In the genomic region with DNA sequence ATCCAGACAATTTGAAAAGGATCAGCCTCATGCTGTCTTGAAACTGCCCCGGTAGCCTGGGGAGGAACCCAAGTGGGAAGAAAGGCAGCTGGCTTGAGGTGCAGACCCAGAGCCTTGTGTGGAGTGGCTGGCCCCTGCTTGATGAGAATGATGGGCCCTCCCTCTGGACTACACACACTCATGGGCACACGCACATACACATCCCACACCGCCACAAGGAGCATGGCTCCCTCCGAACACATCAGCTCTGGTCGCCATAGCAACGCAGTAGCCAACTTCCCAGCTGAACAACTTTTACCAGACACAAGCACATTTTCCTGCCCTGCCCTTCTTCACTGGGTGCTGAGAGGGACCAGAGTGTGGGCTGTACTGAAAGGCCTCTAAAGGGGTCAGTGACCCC, we compare ENCODE assay signal across 9 mouse cellular contexts.
DNase-seq lines count a peak whose midpoint lies in the region; ATAC-seq and TF ChIP-seq lines count a peak whose summit lies in the region.
"Had no signal": no experiment of that assay in that cellular context is flagged by ENCODE, and none has a peak within 500 bp of the region (broad histone marks: within the 10 kb centered on the region; RNA-seq: fewer than 3 reads in every experiment).

No protein-coding gene starts in this region.

- H3K27ac ChIP-seq in ES-Bruce4 (ENCODE audit: insufficient read depth, low read length), result no peak overlapping the region
- peak overlapping the region; percentile 30; the same call in 1 of the 2 replicates for H3K27ac ChIP-seq in hindbrain, embryonic 15.5 days (replicated peaks)
- H3K27ac ChIP-seq in midbrain, embryonic 16.5 days (ENCODE audit: low read length), result 0 out of 2 replicates have a peak overlapping the region, but pooled peaks have one; percentile 40
- H3K27ac ChIP-seq: heart, embryonic 13.5 days; neural tube, embryonic 12.5 days had no signal

- no peaks in the 10 kb centered on the region for H3K36me3 ChIP-seq in ES-Bruce4 (ENCODE audit: control insufficient read depth, insufficient read depth, low read length, poor library complexity, severe bottlenecking)
- H3K36me3 ChIP-seq in hindbrain, embryonic 15.5 days, result no peaks in the 10 kb centered on the region
- no peaks in the 10 kb centered on the region for H3K36me3 ChIP-seq in midbrain, embryonic 16.5 days (ENCODE audit: control insufficient read depth, insufficient read depth, low read length)
- H3K36me3 ChIP-seq: heart, embryonic 13.5 days; neural tube, embryonic 12.5 days had no signal

- 0 out of 2 replicates have a peak overlapping the region, but pooled peaks have one; percentile 3 for H3K4me3 ChIP-seq in ES-Bruce4 (ENCODE audit: low read depth, low read length)
- H3K4me3 ChIP-seq in hindbrain, embryonic 15.5 days, result no peak overlapping the region
- no peak overlapping the region for H3K4me3 ChIP-seq in midbrain, embryonic 16.5 days (ENCODE audit: low read depth, low read length)
- H3K4me3 ChIP-seq: heart, embryonic 13.5 days; neural tube, embryonic 12.5 days had no signal

- H3K4me1 ChIP-seq in ES-Bruce4 (ENCODE audit: control insufficient read depth, insufficient read depth, low read length), result peaks cover 8% of the 10 kb centered on the region
- H3K4me1 ChIP-seq in hindbrain, embryonic 15.5 days (replicated peaks), result peaks cover 32% of the 10 kb centered on the region
- H3K4me1 ChIP-seq in midbrain, embryonic 16.5 days (ENCODE audit: control insufficient read depth, insufficient read depth, low read length), result peaks cover 33% of the 10 kb centered on the region

- no peak for TF ChIP-seq POLR2A in ES-Bruce4 (IDR thresholded peaks at IDR 0.05; ENCODE audit: insufficient read depth, low read length)

- no peaks in the 10 kb centered on the region for H3K27me3 ChIP-seq in ES-Bruce4 (ENCODE audit: control insufficient read depth, insufficient read depth, low read length, poor library complexity, severe bottlenecking)
- H3K27me3 ChIP-seq in hindbrain, embryonic 15.5 days, result 0 out of 2 replicates have a peak, but pooled peaks cover 4% of the 10 kb centered on the region
- H3K27me3 ChIP-seq in midbrain, embryonic 16.5 days (ENCODE audit: control insufficient read depth, insufficient read depth, low read depth, low read length), result no peaks in the 10 kb centered on the region

- H3K9me3 ChIP-seq in ES-Bruce4 (replicated peaks; ENCODE audit: control insufficient read depth, insufficient read depth, low read length, poor library complexity, severe bottlenecking), result no peaks in the 10 kb centered on the region
- no peaks in the 10 kb centered on the region for H3K9me3 ChIP-seq in hindbrain, embryonic 15.5 days
- H3K9me3 ChIP-seq in midbrain, embryonic 16.5 days (replicated peaks; ENCODE audit: control insufficient read depth, low read length, poor library complexity, severe bottlenecking), result no peaks in the 10 kb centered on the region
- H3K9me3 ChIP-seq: heart, embryonic 13.5 days; neural tube, embryonic 12.5 days had no signal

- ATAC-seq in hindbrain, embryonic 15.5 days (ENCODE audit: low FRiP score, low read depth), result peak; percentile 81
- ATAC-seq in midbrain, embryonic 16.5 days, result peak; percentile 75

- DNase-seq in brain, adult 2 months (ENCODE audit: low read depth, low spot score), result peak; percentile 82
- DNase-seq in cerebellum, postnatal 25 days, result no peak
- no peak for DNase-seq in lung, postnatal 4 days
- no peak for DNase-seq in gastrocnemius, postnatal 10 days

- TF ChIP-seq CTCF in ES-Bruce4 (IDR thresholded peaks at IDR 0.05; ENCODE audit: low read depth, low read length), result no peak

- no peak overlapping the region for H3K9ac ChIP-seq in ES-Bruce4 (ENCODE audit: low read depth, poor library complexity, severe bottlenecking)
- H3K9ac ChIP-seq in hindbrain, embryonic 15.5 days, result no peak overlapping the region
- H3K9ac ChIP-seq in midbrain, embryonic 16.5 days (ENCODE audit: low read depth, low read length), result no peak overlapping the region
- H3K9ac ChIP-seq: heart, embryonic 13.5 days; neural tube, embryonic 12.5 days had no signal

- no peak for TF ChIP-seq EP300 in ES-Bruce4 (IDR thresholded peaks at IDR 0.05; ENCODE audit: insufficient read depth, low read depth, low read length)

- H3K4me2 ChIP-seq in hindbrain, embryonic 15.5 days, result peak overlapping the region; percentile 29
- H3K4me2 ChIP-seq in midbrain, embryonic 16.5 days (ENCODE audit: low read length), result peak overlapping the region; percentile 22; the same call in 1 of the 2 replicates
- H3K4me2 ChIP-seq: heart, embryonic 13.5 days; neural tube, embryonic 12.5 days had no signal

- WGBS in hindbrain, embryonic 15.5 days, result 17% methylated on average over 6 of the region's 6 CpGs
- 10% methylated on average over 6 of the region's 6 CpGs for WGBS in midbrain, embryonic 16.5 days
